Mouse (Mus musculus): ENCODE measurements around the gene Gbe1. TPM values are rescaled to one million over a fixed set of nuclear protein-coding genes. Genes with fewer than 3 reads are reported as not detected.
A peak's percentile ranks its signal among the peaks of the same experiment; 100 is the strongest.

Gbe1 gene
- 13.9 and 19.3 TPM in 2 replicates for polyA plus RNA-seq (2015; fragmentation: Nextera tagmentation; extraction: Ambion mirVana)

GRCm38 (mm10) chr16:70313886-70314577 is at the start of gene Gbe1:
Gene Gbe1 (plus strand): TSS chr16:70313949.
- peak; percentile 97 for ATAC-seq (ENCODE audit: low FRiP score, low read depth)
- Histone ChIP-seq H3K27ac (replicated peaks) (peak within 1 kb of the TSS; percentile 90), H3K4me3 (peak within 1 kb of the TSS; percentile 74), H3K4me2 (peak within 1 kb of the TSS; percentile 66), H3K4me1 (replicated peaks) (peaks cover 7% of the 10 kb centered on the region; the same call in 1 of the 2 replicates), H3K9me3 (no peaks in the 10 kb centered on the region), H3K27me3 (no peaks in the 10 kb centered on the region), H3K36me3 (no peaks in the 10 kb centered on the region), H3K9ac (peak within 1 kb of the TSS; percentile 73)
- under 1% methylated on average over 77 of the region's 82 CpGs for WGBS

DNA sequence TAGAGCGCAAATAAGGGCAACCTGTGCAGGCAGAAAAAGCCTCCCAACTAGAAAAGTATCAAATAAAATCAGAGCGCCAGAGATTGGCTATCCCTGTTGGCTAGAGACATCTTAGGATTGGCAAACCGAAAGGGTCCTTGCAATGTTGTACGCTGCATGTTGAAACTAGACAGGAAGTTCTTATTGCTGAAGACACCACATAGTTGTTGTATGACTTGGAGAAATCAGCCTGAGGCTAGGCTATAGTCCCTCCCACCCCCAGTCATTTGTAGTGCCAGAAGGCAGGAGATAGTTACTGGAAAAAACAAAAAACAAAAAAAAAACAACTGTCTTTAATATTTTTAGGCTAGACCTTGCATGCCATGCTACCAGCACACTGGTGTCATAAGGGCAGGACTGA is 3.1 kb upstream of the Gbe1 start:
- Histone ChIP-seq H3K9ac (no peak overlapping the region), H3K4me2 (no peak overlapping the region), H3K4me1 (replicated peaks) (peaks cover 7% of the 10 kb centered on the region; the same call in 1 of the 2 replicates), H3K36me3 (no peaks in the 10 kb centered on the region), H3K9me3 (no peaks in the 10 kb centered on the region), H3K27ac (replicated peaks) (no peak overlapping the region), H3K27me3 (no peaks in the 10 kb centered on the region), H3K4me3 (no peak overlapping the region)
- 90% methylated on average over 4 of the region's 4 CpGs for WGBS
- ATAC-seq (ENCODE audit: low FRiP score, low read depth), result no peak

DNA sequence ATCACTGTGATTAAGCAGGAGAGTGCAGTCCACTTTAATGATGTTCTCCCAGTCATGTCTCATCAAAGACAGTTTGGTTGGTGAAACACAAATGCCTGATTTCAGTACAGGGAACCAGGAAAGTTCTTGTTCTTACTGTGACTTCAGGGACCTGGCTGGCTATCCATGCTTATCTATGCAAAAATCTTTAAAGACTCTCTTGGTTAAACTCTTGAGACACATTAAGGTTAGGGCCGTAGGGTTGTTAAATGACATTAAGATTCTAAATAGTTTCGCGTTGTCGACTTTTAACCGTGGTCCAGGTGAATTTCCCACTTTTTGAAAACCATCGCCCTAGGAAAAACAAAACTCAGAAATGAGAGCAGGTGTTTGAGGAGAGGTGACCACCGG is 258 bp upstream of the Gbe1 start:
- H3K4me1 ChIP-seq (replicated peaks), result peaks cover 7% of the 10 kb centered on the region; the same call in 1 of the 2 replicates
- peak overlapping the region; percentile 73 for H3K9ac ChIP-seq
- WGBS, result 2% methylated on average over 7 of the region's 7 CpGs
- ATAC-seq (ENCODE audit: low FRiP score, low read depth), result 0 out of 2 replicates have a peak, but pooled peaks have one; percentile 13
- no peaks in the 10 kb centered on the region for H3K9me3 ChIP-seq
- H3K27ac ChIP-seq (replicated peaks), result peak overlapping the region; percentile 90
- H3K36me3 ChIP-seq, result no peaks in the 10 kb centered on the region
- peak overlapping the region; percentile 74 for H3K4me3 ChIP-seq
- peak overlapping the region; percentile 66 for H3K4me2 ChIP-seq
- H3K27me3 ChIP-seq, result no peaks in the 10 kb centered on the region

GRCm38 (mm10) chr16:70314578-70314930 is 805 bp downstream of the Gbe1 start:
- H3K4me2 ChIP-seq, result peak overlapping the region; percentile 66
- no peaks in the 10 kb centered on the region for H3K9me3 ChIP-seq
- H3K4me3 ChIP-seq, result peak overlapping the region; percentile 74
- H3K9ac ChIP-seq, result peak overlapping the region; percentile 73
- peak overlapping the region; percentile 90 for H3K27ac ChIP-seq (replicated peaks)
- under 1% methylated on average over 9 of the region's 9 CpGs for WGBS
- H3K27me3 ChIP-seq, result no peaks in the 10 kb centered on the region
- ATAC-seq (ENCODE audit: low FRiP score, low read depth), result no peak
- no peaks in the 10 kb centered on the region for H3K36me3 ChIP-seq
- peaks cover 7% of the 10 kb centered on the region; the same call in 1 of the 2 replicates for H3K4me1 ChIP-seq (replicated peaks)

GRCm38 (mm10) chr16:70315261-70315660 is 1.5 kb downstream of the Gbe1 start:
- no peak overlapping the region for H3K27ac ChIP-seq (replicated peaks)
- WGBS, result 36% methylated on average over 3 of the region's 3 CpGs
- no peaks in the 10 kb centered on the region for H3K27me3 ChIP-seq
- H3K9me3 ChIP-seq, result no peaks in the 10 kb centered on the region
- no peak overlapping the region for H3K4me3 ChIP-seq
- H3K9ac ChIP-seq, result no peak overlapping the region
- H3K4me1 ChIP-seq (replicated peaks), result peaks cover 7% of the 10 kb centered on the region; the same call in 1 of the 2 replicates
- no peak overlapping the region for H3K4me2 ChIP-seq
- no peaks in the 10 kb centered on the region for H3K36me3 ChIP-seq
- no peak for ATAC-seq (ENCODE audit: low FRiP score, low read depth)

DNA sequence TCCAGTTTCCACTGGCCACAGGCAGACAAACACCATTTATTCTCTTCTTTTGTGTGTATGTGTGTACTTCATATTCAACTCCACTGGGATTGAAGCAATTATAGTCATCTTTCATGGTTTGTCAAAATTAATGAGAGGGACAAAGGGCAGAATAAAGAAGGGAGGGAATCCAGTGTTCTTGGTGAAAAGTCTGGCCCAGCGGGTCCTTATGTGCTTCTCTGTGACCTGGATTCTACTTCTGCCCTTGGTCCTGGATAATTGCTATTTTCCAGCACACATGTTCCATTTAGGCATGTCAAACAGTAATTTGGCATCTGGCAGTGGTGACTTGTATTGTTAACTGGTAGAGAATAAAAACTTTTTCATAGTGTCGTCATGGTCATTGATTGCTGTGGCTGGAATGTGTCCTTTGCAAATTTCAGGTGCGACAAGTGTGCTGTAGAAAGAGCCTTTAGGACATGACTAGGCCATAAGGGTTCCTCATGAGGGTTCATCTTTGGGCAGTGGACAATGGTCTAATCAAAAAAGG is 2.2 kb downstream of the Gbe1 start:
- Histone ChIP-seq H3K4me3 (no peak overlapping the region), H3K27ac (replicated peaks) (no peak overlapping the region), H3K4me2 (no peak overlapping the region), H3K9ac (no peak overlapping the region), H3K27me3 (no peaks in the 10 kb centered on the region), H3K9me3 (no peaks in the 10 kb centered on the region), H3K36me3 (no peaks in the 10 kb centered on the region), H3K4me1 (replicated peaks) (peaks cover 7% of the 10 kb centered on the region; the same call in 1 of the 2 replicates)
- 34% methylated on average over 3 of the region's 3 CpGs for WGBS
- no peak for ATAC-seq (ENCODE audit: low FRiP score, low read depth)

- no peak for ATAC-seq (ENCODE audit: low FRiP score, low read depth)
- no peaks in the 10 kb centered on the region for H3K36me3 ChIP-seq
- H3K27me3 ChIP-seq, result no peaks in the 10 kb centered on the region
- no peaks in the 10 kb centered on the region for H3K4me1 ChIP-seq (replicated peaks)
- no peaks in the 10 kb centered on the region for H3K9me3 ChIP-seq
- no peak overlapping the region for H3K4me3 ChIP-seq
- H3K9ac ChIP-seq, result no peak overlapping the region
- WGBS, result 93% methylated on average over 6 of the region's 6 CpGs
- no peak overlapping the region for H3K27ac ChIP-seq (replicated peaks)
- no peak overlapping the region for H3K4me2 ChIP-seq
Observed at GRCm38 (mm10) chr16:70319388-70319787, 5.6 kb downstream of the Gbe1 start.

DNA sequence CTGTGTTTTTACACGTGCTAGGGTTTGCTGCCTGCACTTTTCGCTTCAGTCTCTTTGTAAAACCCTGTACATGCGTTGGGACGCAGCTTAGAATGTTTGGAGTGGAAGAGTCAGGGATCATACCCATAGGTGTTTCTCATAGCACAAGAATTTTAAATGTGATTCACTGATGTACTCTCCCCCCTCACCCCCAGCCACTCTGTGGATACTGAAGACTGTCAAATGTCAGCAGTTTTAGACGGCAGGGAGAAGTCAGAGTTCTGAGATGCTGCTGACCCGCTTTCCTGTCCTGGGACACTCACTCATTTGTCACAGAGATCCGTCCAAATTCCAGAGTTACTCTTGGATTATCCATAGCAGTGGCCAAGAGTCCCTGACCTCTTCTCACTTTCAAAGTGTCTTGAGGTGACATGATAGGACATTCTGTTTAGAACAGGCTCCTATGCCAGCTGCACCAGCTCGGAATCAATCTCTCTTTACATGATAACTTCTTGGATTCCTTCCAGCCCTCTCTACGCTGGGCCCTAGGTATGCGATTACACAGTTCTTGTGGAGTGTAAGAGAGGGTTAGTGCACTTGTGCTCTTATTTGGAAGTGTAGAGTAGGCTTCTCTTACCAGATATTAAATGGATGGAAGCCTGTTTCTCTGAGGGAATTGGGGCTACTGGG is 7.0 kb downstream of the Gbe1 start:
- 68% methylated on average over 10 of the region's 10 CpGs for WGBS
- Histone ChIP-seq H3K4me2 (no peak overlapping the region), H3K9ac (no peak overlapping the region), H3K27ac (replicated peaks) (no peak overlapping the region), H3K27me3 (no peaks in the 10 kb centered on the region), H3K4me1 (replicated peaks) (no peaks in the 10 kb centered on the region), H3K4me3 (no peak overlapping the region), H3K9me3 (no peaks in the 10 kb centered on the region), H3K36me3 (no peaks in the 10 kb centered on the region)
- no peak for ATAC-seq (ENCODE audit: low FRiP score, low read depth)

- ATAC-seq (ENCODE audit: low FRiP score, low read depth), result no peak
- no peak overlapping the region for H3K4me2 ChIP-seq
- no peaks in the 10 kb centered on the region for H3K4me1 ChIP-seq (replicated peaks)
- no peaks in the 10 kb centered on the region for H3K27me3 ChIP-seq
- H3K36me3 ChIP-seq, result no peaks in the 10 kb centered on the region
- H3K27ac ChIP-seq (replicated peaks), result no peak overlapping the region
- no peak overlapping the region for H3K9ac ChIP-seq
- H3K9me3 ChIP-seq, result no peaks in the 10 kb centered on the region
- no peak overlapping the region for H3K4me3 ChIP-seq
- 90% methylated on average over 9 of the region's 9 CpGs for WGBS
Observed at GRCm38 (mm10) chr16:70326339-70326948, 12.7 kb downstream of the Gbe1 start.

DNA sequence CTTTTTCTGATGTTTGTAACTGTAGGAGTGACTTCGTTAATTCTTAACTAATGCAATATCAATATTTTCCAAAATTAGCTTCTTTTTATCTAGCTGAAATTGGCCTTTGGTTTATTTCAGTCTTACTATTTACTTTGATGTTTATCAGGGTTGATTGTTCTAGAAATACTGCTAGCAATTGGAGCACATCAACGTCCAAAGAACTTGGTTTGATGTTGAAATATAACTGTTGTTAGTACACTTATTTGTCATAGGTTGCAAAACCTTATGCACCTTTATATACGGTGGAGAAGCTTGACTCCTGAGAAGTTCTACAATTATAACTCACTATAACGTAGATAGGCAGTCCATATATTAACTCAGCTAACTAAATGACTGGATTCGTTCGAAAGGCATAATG is 14.8 kb downstream of the Gbe1 start:
- no peak for ATAC-seq (ENCODE audit: low FRiP score, low read depth)
- Histone ChIP-seq H3K27me3 (no peaks in the 10 kb centered on the region), H3K9me3 (no peaks in the 10 kb centered on the region), H3K4me3 (no peak overlapping the region), H3K36me3 (no peaks in the 10 kb centered on the region), H3K9ac (no peak overlapping the region), H3K27ac (replicated peaks) (no peak overlapping the region), H3K4me2 (no peak overlapping the region), H3K4me1 (replicated peaks) (no peaks in the 10 kb centered on the region)
- 88% methylated on average over 6 of the region's 6 CpGs for WGBS

GRCm38 (mm10) chr16:70329036-70329435 is 15.3 kb downstream of the Gbe1 start:
- no peaks in the 10 kb centered on the region for H3K27me3 ChIP-seq
- no peak overlapping the region for H3K27ac ChIP-seq (replicated peaks)
- H3K36me3 ChIP-seq, result no peaks in the 10 kb centered on the region
- H3K9ac ChIP-seq, result no peak overlapping the region
- no peaks in the 10 kb centered on the region for H3K4me1 ChIP-seq (replicated peaks)
- no peak overlapping the region for H3K4me2 ChIP-seq
- no peaks in the 10 kb centered on the region for H3K9me3 ChIP-seq
- H3K4me3 ChIP-seq, result no peak overlapping the region
- no peak for ATAC-seq (ENCODE audit: low FRiP score, low read depth)
- 73% methylated on average over 10 of the region's 10 CpGs for WGBS

- Histone ChIP-seq H3K27ac (replicated peaks) (no peak overlapping the region), H3K36me3 (no peaks in the 10 kb centered on the region), H3K4me2 (no peak overlapping the region), H3K9ac (no peak overlapping the region), H3K4me1 (replicated peaks) (no peaks in the 10 kb centered on the region), H3K9me3 (no peaks in the 10 kb centered on the region), H3K27me3 (no peaks in the 10 kb centered on the region), H3K4me3 (no peak overlapping the region)
- 74% methylated on average over 6 of the region's 6 CpGs for WGBS
- ATAC-seq (ENCODE audit: low FRiP score, low read depth), result no peak
Observed at GRCm38 (mm10) chr16:70329471-70329870, 15.7 kb downstream of the Gbe1 start.
